Comparison of ENCODE assay signal across 20 mouse cellular contexts in genomic region chr5:27658165-27658564, GRCm38 (mm10).
"Had no signal": no experiment of that assay in that cellular context is flagged by ENCODE, and none has a peak within 500 bp of the region (broad histone marks: within the 10 kb centered on the region; RNA-seq: fewer than 3 reads in every experiment).

No protein-coding gene starts in this region.

- H3K36me3 ChIP-seq: limb, embryonic 10.5 days; limb, embryonic 13.5 days; midbrain, embryonic 12.5 days; midbrain, embryonic 15.5 days; neural tube, embryonic 12.5 days had no signal

- DNase-seq: kidney, adult 9 months; kidney, postnatal 25 days; lung, adult 2 months; lung, postnatal 14 days; lung, postnatal 4 days; right cerebral cortex, adult 18-20 months; right cerebral cortex, postnatal 14 days; right cerebral cortex, postnatal 4 days; thymus, adult 2 months; thymus, postnatal 14 days; thymus, postnatal 4 days had no signal

- H3K27me3 ChIP-seq: limb, embryonic 13.5 days; midbrain, embryonic 12.5 days; midbrain, embryonic 15.5 days; neural tube, embryonic 12.5 days; neural tube, embryonic 15.5 days had no signal

- ATAC-seq: hindbrain, postnatal 0 days; inflammation-experienced regulatory T-cells, adult 6 months; midbrain, embryonic 15.5 days had no signal

- H3K4me3 ChIP-seq: limb, embryonic 10.5 days; limb, embryonic 13.5 days; midbrain, embryonic 12.5 days; midbrain, embryonic 15.5 days; neural tube, embryonic 12.5 days; neural tube, embryonic 15.5 days had no signal

- H3K9me3 ChIP-seq: limb, embryonic 10.5 days; limb, embryonic 13.5 days; midbrain, embryonic 12.5 days; midbrain, embryonic 15.5 days; neural tube, embryonic 12.5 days; neural tube, embryonic 15.5 days had no signal

- H3K27ac ChIP-seq: hindbrain, postnatal 0 days; limb, embryonic 10.5 days; limb, embryonic 13.5 days; midbrain, embryonic 12.5 days; midbrain, embryonic 15.5 days; neural tube, embryonic 12.5 days; stomach, postnatal 0 days had no signal

- H3K4me2 ChIP-seq: limb, embryonic 13.5 days; midbrain, embryonic 12.5 days; midbrain, embryonic 15.5 days; neural tube, embryonic 12.5 days; neural tube, embryonic 15.5 days had no signal

- H3K9ac ChIP-seq: limb, embryonic 13.5 days; midbrain, embryonic 12.5 days; midbrain, embryonic 15.5 days; neural tube, embryonic 12.5 days; neural tube, embryonic 15.5 days had no signal

- H3K4me1 ChIP-seq: limb, embryonic 13.5 days; midbrain, embryonic 15.5 days; neural tube, embryonic 12.5 days; neural tube, embryonic 15.5 days had no signal
